Mouse (Mus musculus): ENCODE measurements at regions not wholly inside any gene's neighbourhood (a gene's known extent, or its start where the extent isn't known, plus 50 kb on each side); places are given as distances from the start of the nearest gene placed in this dataset.

- DNase-seq (ENCODE audit: low spot score in 2 of 2) = no peak
These were observed 169.2 kb upstream of the Tbca start for GRCm38 (mm10) chr13:94619511-94619910.

- DNase-seq (ENCODE audit: low spot score in 2 of 2) = no peak
These were observed 158.7 kb upstream of the Tbca start for GRCm38 (mm10) chr13:94630055-94630454.

DNA sequence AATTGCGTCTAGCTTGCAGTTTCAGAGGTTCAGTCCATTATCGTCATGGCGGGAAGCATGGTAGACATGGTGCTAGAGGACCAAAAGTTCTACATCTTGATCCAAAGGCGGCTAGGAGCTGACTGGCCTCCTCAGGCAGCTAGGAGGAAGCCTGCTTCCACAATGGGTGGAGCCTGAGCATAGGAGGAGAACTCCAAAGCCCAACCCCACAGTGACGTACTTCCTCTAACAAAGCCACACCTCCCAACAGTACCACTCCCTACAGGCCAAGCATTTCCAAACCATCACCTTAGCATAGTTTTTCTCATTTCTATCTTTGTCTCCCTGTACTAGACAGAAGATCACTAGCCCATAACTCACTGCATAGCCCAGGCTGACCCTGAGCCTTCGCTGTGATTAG is 158.0 kb upstream of the Tbca start:
- no peak for DNase-seq (ENCODE audit: low spot score in 2 of 2)

GRCm38 (mm10) chr13:94632730-94633129 is 156.0 kb upstream of the Tbca start:
- no peak for DNase-seq (ENCODE audit: low spot score in 2 of 2)

GRCm38 (mm10) chr13:94640336-94640735 is 148.4 kb upstream of the Tbca start:
- no peak for DNase-seq (ENCODE audit: low spot score in 2 of 2)

DNA sequence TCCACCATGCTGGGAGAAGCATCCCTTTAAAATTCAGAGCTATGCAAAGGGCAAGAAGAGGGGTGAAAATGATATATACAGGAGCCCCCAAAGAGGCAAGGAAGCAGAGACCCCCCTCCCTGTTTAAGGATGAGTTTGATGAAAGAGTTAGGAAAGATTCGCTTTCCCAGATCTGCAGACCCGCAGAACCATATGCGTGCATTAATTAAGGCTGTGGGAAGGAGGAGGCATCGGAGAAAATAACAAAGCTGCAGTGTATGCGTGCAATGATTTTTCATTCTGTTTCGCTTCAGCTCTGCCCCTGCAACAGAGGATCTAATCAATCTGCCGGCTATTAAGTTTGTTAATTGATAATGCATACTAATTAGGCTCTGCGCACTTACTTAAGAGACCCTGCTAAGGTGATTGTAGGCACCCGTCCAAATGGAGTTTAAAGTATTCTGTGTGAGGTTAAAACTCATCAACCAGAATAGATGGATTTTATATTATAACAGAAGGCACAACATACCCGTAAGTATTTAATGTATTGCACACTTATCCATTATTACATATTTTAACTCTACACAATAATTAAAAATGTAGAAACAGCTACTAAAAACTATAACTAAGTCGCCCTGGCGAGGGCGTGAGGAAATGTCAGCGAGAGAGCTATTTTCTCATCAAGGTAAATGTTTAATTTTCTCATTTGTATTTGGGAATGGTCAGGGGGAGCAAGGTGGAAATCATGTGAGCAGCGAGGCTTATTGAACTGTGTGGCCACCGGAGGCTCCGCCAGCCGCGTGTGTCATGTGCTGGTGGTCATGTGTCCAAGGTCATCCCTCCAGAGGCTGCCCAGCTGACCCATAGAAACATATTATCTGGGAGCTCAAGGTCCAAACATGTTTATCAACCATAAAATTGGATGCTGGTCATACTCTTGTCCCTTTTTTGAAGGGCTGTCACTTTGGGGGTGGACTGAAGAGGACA is 143.2 kb upstream of the Tbca start:
- DNase-seq (ENCODE audit: low spot score in 2 of 2) = peak in 1 of 2 experiments; percentile 6

DNA sequence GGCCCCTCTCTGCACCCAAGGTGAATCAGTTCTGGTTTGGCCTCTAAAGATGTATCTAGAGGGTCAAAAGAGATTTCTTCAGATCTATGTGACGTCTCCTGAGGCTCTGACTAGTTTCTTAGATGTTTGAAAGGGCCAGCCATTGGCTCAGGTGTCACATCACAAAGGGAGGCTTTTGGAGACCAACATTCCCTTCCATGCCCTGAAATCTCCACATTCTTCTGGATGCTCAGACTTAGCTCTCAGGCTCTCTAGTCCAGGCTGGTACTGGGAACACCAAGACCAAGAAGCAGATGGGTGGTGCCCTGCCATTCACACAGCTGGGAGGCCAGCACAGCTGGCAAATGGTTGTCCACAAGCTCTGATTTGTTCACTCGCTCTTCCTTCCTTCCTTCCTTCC is 142.4 kb upstream of the Tbca start:
- no peak for DNase-seq (ENCODE audit: low spot score in 2 of 2)

DNA sequence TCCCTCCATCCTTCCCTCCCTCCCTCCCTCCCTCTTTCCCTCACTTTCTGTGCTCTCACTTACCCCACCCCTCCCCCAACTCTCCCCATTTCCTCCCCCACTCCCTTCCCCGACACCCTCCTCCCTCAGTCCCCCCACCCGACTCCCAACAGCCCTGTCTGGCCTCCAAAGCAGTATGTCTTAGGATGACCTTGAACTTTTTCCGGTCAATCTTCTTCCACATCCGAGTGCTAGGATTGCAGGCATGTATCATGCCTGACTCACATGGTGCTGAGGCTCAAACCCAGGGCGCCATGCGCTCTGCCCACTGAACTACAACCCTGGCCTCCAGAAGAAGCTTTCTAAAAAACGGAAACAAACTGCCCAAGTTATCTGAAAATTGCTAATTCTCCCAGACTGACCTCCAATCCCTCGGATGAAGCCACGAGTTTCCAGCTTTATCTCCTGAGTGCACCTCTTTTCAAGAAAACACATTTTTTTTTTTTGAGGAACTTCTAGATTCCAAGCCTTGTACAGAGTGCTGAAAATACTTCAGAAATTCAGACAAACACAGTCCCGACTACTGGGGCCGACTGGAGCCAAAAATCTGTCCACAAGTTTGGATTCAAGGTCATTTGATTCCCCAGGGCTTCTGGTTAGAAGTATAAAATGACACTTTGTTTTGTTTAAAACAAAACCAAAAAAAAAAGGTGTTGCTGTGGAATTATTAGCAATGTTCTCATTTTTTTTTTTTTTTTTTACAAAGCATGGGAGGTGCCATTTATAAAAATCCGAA is 141.7 kb upstream of the Tbca start:
- DNase-seq (ENCODE audit: low spot score in 2 of 2) = no peak

GRCm38 (mm10) chr13:94647566-94647965 is 141.1 kb upstream of the Tbca start:
- no peak for DNase-seq (ENCODE audit: low spot score in 2 of 2)

GRCm38 (mm10) chr13:94650951-94651350 is 137.8 kb upstream of the Tbca start:
- DNase-seq (ENCODE audit: low spot score in 2 of 2) = no peak

GRCm38 (mm10) chr13:94667604-94668003 is 121.1 kb upstream of the Tbca start:
- DNase-seq (ENCODE audit: low spot score in 2 of 2) = no peak

GRCm38 (mm10) chr13:94668276-94668675 is 120.4 kb upstream of the Tbca start:
- DNase-seq (ENCODE audit: low spot score in 2 of 2) = no peak

DNA sequence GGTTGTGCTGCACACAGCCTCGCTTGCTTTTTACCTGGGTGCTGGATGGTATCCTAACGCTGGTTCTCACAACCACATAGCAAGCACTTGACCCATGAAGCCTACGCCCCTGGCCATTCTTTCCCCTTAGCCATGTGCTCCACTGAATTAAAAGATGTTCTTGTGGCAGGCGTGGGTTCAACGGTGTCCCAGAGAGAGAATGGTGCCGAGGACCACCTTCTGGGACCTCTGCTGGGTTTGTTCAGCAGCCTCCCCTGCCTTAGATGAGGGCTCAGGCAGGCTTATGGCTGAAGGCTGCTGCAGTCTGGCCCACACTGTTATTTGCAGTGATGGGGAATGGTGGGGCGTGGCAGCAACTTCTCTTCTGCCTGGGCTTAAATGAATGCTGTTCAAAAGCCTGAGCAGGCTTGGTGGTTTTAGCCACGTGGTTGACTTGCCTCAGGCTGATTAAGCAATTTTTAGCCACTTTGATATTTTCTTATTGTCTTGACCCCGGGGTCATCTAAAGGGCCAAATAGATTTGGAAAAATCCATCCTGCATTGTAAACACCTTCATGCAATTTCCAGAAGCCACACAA is 119.5 kb upstream of the Tbca start:
- no peak for DNase-seq (ENCODE audit: low spot score in 2 of 2)

DNA sequence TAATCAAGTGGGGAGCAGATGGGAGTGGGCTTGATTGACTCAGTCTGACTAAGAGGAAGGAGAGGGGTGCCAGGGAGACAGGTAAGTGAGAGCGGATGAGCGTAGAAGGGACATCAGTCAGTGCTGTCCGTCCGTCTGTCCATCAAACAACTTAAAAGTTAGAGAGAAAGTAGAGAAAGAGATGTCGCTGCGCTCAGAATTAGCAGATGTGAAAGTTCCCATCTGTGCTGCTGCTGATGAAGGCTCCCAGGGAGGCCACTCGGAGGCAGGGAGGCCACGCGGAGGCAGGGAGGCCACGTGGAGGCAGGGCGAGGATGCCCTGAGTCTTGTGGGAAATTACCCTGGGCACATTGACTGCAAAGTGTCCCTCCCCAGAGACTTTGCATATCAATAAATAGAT is 118.4 kb upstream of the Tbca start:
- no peak for DNase-seq (ENCODE audit: low spot score in 2 of 2)

- no peak for DNase-seq (ENCODE audit: low spot score in 2 of 2)
These were observed 117.7 kb upstream of the Tbca start for GRCm38 (mm10) chr13:94670961-94671360.

- DNase-seq (ENCODE audit: low spot score in 2 of 2) = no peak
These were observed 108.1 kb upstream of the Tbca start for GRCm38 (mm10) chr13:94680492-94681168.

DNA sequence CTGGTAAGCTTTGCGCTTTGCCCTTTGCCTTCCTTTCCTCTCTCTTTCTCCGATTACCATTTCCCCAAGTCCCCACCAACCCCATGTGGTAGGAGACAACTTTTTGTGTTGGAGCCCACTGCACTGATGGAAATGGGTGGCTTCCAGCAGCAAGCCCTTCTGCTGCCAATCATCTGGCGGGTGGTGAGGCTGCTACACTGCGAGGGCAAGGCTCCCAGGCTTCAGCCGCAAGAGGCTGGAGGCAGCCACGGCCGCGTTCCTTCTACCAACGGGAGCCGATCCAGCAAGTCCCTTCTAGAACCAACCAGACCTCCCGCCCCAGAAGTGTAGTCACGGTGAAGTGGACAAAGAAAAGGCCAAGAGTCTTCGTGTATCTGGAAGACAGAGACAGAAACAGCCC is 107.1 kb upstream of the Tbca start:
- DNase-seq (ENCODE audit: low spot score in 2 of 2) = no peak

- no peak for DNase-seq (ENCODE audit: low spot score in 2 of 2)
These were observed 103.5 kb upstream of the Tbca start for GRCm38 (mm10) chr13:94685191-94685590.

- no peak for DNase-seq (ENCODE audit: low spot score in 2 of 2)
These were observed 101.4 kb upstream of the Tbca start for GRCm38 (mm10) chr13:94687295-94687694.

- no peak for DNase-seq (ENCODE audit: low spot score in 2 of 2)
These were observed 82.1 kb upstream of the Tbca start for GRCm38 (mm10) chr13:94706641-94707053.

- peak in 1 of 2 experiments; percentile 5 for DNase-seq (ENCODE audit: low spot score in 2 of 2)
These were observed 81.1 kb upstream of the Tbca start for GRCm38 (mm10) chr13:94707371-94708280.
